Mouse (Mus musculus) neural tube, embryonic 15.5 days (tissue): ENCODE results near the gene Cc2d1a. TPM values are rescaled to one million over a fixed set of nuclear protein-coding genes. Genes with fewer than 3 reads are reported as not detected.

Experiments
- ATAC-seq: fragments of 200-750 bp; cut with Nextera tagmentation; 2 replicates; pipeline ENCODE4 v1.8.0; 2017; ENCODE audit warnings: mild to moderate bottlenecking, moderate TSS enrichment, moderate library complexity; ENCODE audit not compliant: low FRiP score
- H3K27ac ChIP-seq: fragments of 300-500 bp; sonication (generic); replicated peaks from 2 replicates; pipeline ENCODE4 v1.5.1; 2015; ENCODE audit warnings: mild to moderate bottlenecking, inconsistent platforms
- H3K27me3 ChIP-seq: fragments of 300-500 bp; sonication (generic); replicated peaks from 2 replicates; pipeline ENCODE4 v1.6.1; 2015; ENCODE audit warnings: inconsistent platforms
- H3K36me3 ChIP-seq: fragments of 300-500 bp; sonication (generic); 2 replicates; pipeline ENCODE4 v1.6.1; 2015; ENCODE audit warnings: inconsistent platforms
- H3K4me1 ChIP-seq: fragments of 300-500 bp; sonication (generic); 2 replicates; pipeline ENCODE4 v1.6.1; 2015; ENCODE audit warnings: inconsistent platforms
- H3K4me2 ChIP-seq: fragments of 300-500 bp; sonication (generic); 2 replicates; pipeline ENCODE4 v1.6.1; 2015; ENCODE audit warnings: inconsistent platforms, mild to moderate bottlenecking, moderate library complexity
- H3K4me3 ChIP-seq: fragments of 300-500 bp; sonication (generic); replicated peaks from 2 replicates; pipeline ENCODE4 v1.5.1; 2015; ENCODE audit warnings: mild to moderate bottlenecking, inconsistent platforms
- H3K9ac ChIP-seq: fragments of 300-500 bp; sonication (generic); replicated peaks from 2 replicates; pipeline ENCODE4 v1.6.1; 2015; ENCODE audit warnings: mild to moderate bottlenecking, inconsistent platforms
- H3K9me3 ChIP-seq: fragments of 300-500 bp; sonication (generic); replicated peaks from 2 replicates; pipeline ENCODE4 v1.6.1; 2016; ENCODE audit warnings: inconsistent platforms
- WGBS: fragments of 180-500 bp; shearing (Covaris S2); methylation state at CpG from one replicate; pipeline ENCODE4 v1.1.7; 2015; ENCODE audit warnings: mixed read lengths; 5-methylcytosine and 5-hydroxymethylcytosine counted together
- polyA plus RNA-seq: library from polyadenylated mRNA; unstranded; fragments of >200 nt; fragmentation: Nextera tagmentation; extraction: Ambion mirVana; gene quantifications from 2 replicates; pipeline ENCODE4 v1.2.1, GENCODE M21; 2015

Cc2d1a gene
- polyA plus RNA-seq, 1 experiment from 2014 or later = 43.7 TPM

GRCm38 (mm10) chr8:84130806-84131205 lies 16.9 kb downstream of the Cc2d1a start:
- no peak for ATAC-seq
- no peak overlapping the region for H3K4me3 ChIP-seq
- no peaks in the 10 kb centered on the region for H3K27me3 ChIP-seq
- no peak overlapping the region for H3K9ac ChIP-seq
- H3K27ac ChIP-seq = no peak overlapping the region
- WGBS = 49% methylated on average over 30 of the region's 30 CpGs
- H3K4me2 ChIP-seq = peak overlapping the region; percentile 25
- H3K4me1 ChIP-seq = peaks cover 9% of the 10 kb centered on the region; the same call in 1 of the 2 replicates
- peaks cover 38% of the 10 kb centered on the region for H3K36me3 ChIP-seq
- H3K9me3 ChIP-seq = no peaks in the 10 kb centered on the region

GRCm38 (mm10) chr8:84128277-84128676 lies 19.5 kb downstream of the Cc2d1a start:
- peaks cover 9% of the 10 kb centered on the region; the same call in 1 of the 2 replicates for H3K4me1 ChIP-seq
- no peak overlapping the region for H3K4me3 ChIP-seq
- no peaks in the 10 kb centered on the region for H3K9me3 ChIP-seq
- no peak for ATAC-seq
- H3K36me3 ChIP-seq = peaks cover 13% of the 10 kb centered on the region
- H3K27ac ChIP-seq = no peak overlapping the region
- no peaks in the 10 kb centered on the region for H3K27me3 ChIP-seq
- 83% methylated on average over 8 of the region's 8 CpGs for WGBS
- no peak overlapping the region for H3K9ac ChIP-seq
- H3K4me2 ChIP-seq = no peak overlapping the region

- H3K9me3 ChIP-seq = no peaks in the 10 kb centered on the region
- H3K9ac ChIP-seq = no peak overlapping the region
- no peaks in the 10 kb centered on the region for H3K27me3 ChIP-seq
- H3K4me3 ChIP-seq = no peak overlapping the region
- ATAC-seq = no peak
- H3K4me2 ChIP-seq = no peak overlapping the region
- H3K36me3 ChIP-seq = peaks cover 4% of the 10 kb centered on the region
- 83% methylated on average over 17 of the region's 17 CpGs for WGBS
- H3K27ac ChIP-seq = no peak overlapping the region
- peaks cover 9% of the 10 kb centered on the region; the same call in 1 of the 2 replicates for H3K4me1 ChIP-seq
Observed at GRCm38 (mm10) chr8:84127202-84127901, 20.4 kb downstream of the Cc2d1a start.

- 78% methylated on average over 2 of the region's 2 CpGs for WGBS
- H3K9me3 ChIP-seq = no peaks in the 10 kb centered on the region
- H3K27ac ChIP-seq = no peak overlapping the region
- H3K4me2 ChIP-seq = no peak overlapping the region
- H3K27me3 ChIP-seq = no peaks in the 10 kb centered on the region
- no peak for ATAC-seq
- no peak overlapping the region for H3K4me3 ChIP-seq
- peaks cover 9% of the 10 kb centered on the region; the same call in 1 of the 2 replicates for H3K4me1 ChIP-seq
- H3K36me3 ChIP-seq = no peaks in the 10 kb centered on the region
- no peak overlapping the region for H3K9ac ChIP-seq
Observed at GRCm38 (mm10) chr8:84126742-84127141, 21.0 kb downstream of the Cc2d1a start.

- Histone ChIP-seq H3K4me3 (no peak within 1 kb of the TSS), H3K36me3 (no peaks in the 10 kb centered on the region), H3K4me1 (peaks cover 7% of the 10 kb centered on the region; the same call in 1 of the 2 replicates), H3K4me2 (no peak within 1 kb of the TSS), H3K27ac (no peak within 1 kb of the TSS), H3K9ac (no peak within 1 kb of the TSS), H3K9me3 (no peaks in the 10 kb centered on the region), H3K27me3 (no peaks in the 10 kb centered on the region)
- WGBS = 54% methylated on average over 7 of the region's 9 CpGs
- ATAC-seq = no peak
Observed at GRCm38 (mm10) chr8:84125656-84126055, 22.1 kb downstream of the Cc2d1a start, which contains the start of gene Podnl1. Podnl1 (plus strand) TSS chr8:84125989.

- Histone ChIP-seq H3K4me1 (0 out of 2 replicates have a peak, but pooled peaks cover 3% of the 10 kb centered on the region), H3K4me2 (no peak overlapping the region), H3K9ac (no peak overlapping the region), H3K27ac (no peak overlapping the region), H3K36me3 (no peaks in the 10 kb centered on the region), H3K4me3 (no peak overlapping the region), H3K9me3 (no peaks in the 10 kb centered on the region), H3K27me3 (no peaks in the 10 kb centered on the region)
- WGBS = 88% methylated on average over 3 of the region's 3 CpGs
- no peak for ATAC-seq
Observed at GRCm38 (mm10) chr8:84122151-84122550, 25.6 kb downstream of the Cc2d1a start.

- Histone ChIP-seq H3K27ac (no peak overlapping the region), H3K27me3 (no peaks in the 10 kb centered on the region), H3K9ac (no peak overlapping the region), H3K4me1 (no peaks in the 10 kb centered on the region), H3K4me2 (no peak overlapping the region), H3K36me3 (no peaks in the 10 kb centered on the region), H3K9me3 (no peaks in the 10 kb centered on the region), H3K4me3 (no peak overlapping the region)
- no peak for ATAC-seq
- 86% methylated on average over 6 of the region's 6 CpGs for WGBS
Observed at GRCm38 (mm10) chr8:84115646-84116045, 32.1 kb downstream of the Cc2d1a start.

GRCm38 (mm10) chr8:84106216-84107040 lies 41.3 kb downstream of the Cc2d1a start:
- Histone ChIP-seq H3K9ac (no peak overlapping the region), H3K27ac (peak overlapping the region; percentile 88), H3K27me3 (no peaks in the 10 kb centered on the region), H3K9me3 (no peaks in the 10 kb centered on the region), H3K36me3 (peaks cover 8% of the 10 kb centered on the region; the same call in 1 of the 2 replicates), H3K4me1 (peaks cover 35% of the 10 kb centered on the region), H3K4me3 (no peak overlapping the region), H3K4me2 (no peak overlapping the region)
- 87% methylated on average over 5 of the region's 6 CpGs for WGBS
- no peak for ATAC-seq

- H3K27ac ChIP-seq = peak overlapping the region; percentile 88
- H3K4me2 ChIP-seq = peak overlapping the region; percentile 62
- 72% methylated on average over 2 of the region's 2 CpGs for WGBS
- H3K4me3 ChIP-seq = peak overlapping the region; percentile 71; the same call in 1 of the 2 replicates
- H3K27me3 ChIP-seq = no peaks in the 10 kb centered on the region
- ATAC-seq = no peak
- no peaks in the 10 kb centered on the region for H3K9me3 ChIP-seq
- peaks cover 38% of the 10 kb centered on the region for H3K4me1 ChIP-seq
- H3K36me3 ChIP-seq = peaks cover 14% of the 10 kb centered on the region; the same call in 1 of the 2 replicates
- no peak overlapping the region for H3K9ac ChIP-seq
Observed at GRCm38 (mm10) chr8:84105676-84106075, 42.1 kb downstream of the Cc2d1a start.

- Histone ChIP-seq H3K36me3 (peaks cover 22% of the 10 kb centered on the region; the same call in 1 of the 2 replicates), H3K27me3 (no peaks in the 10 kb centered on the region), H3K9me3 (no peaks in the 10 kb centered on the region), H3K9ac (peak within 1 kb of the TSS; percentile 64), H3K27ac (peak within 1 kb of the TSS; percentile 97), H3K4me1 (peaks cover 38% of the 10 kb centered on the region), H3K4me2 (peak within 1 kb of the TSS; percentile 76), H3K4me3 (peak within 1 kb of the TSS; percentile 71)
- peak; percentile 96 for ATAC-seq
- 7% methylated on average over 42 of the region's 42 CpGs for WGBS
Observed at GRCm38 (mm10) chr8:84104697-84105609, 42.8 kb downstream of the Cc2d1a start, which contains the start of gene Dcaf15. Dcaf15 (minus strand) TSS chr8:84104768.

GRCm38 (mm10) chr8:84104221-84104620 lies 43.5 kb downstream of the Cc2d1a start:
- Histone ChIP-seq H3K9ac (peak overlapping the region; percentile 64), H3K27me3 (no peaks in the 10 kb centered on the region), H3K36me3 (peaks cover 24% of the 10 kb centered on the region; the same call in 1 of the 2 replicates), H3K27ac (peak overlapping the region; percentile 97), H3K4me1 (peaks cover 42% of the 10 kb centered on the region), H3K9me3 (no peaks in the 10 kb centered on the region), H3K4me3 (peak overlapping the region; percentile 71), H3K4me2 (peak overlapping the region; percentile 76)
- peak; percentile 85 for ATAC-seq
- WGBS = 1% methylated on average over 27 of the region's 29 CpGs
